Mouse (Mus musculus): ENCODE data around the gene Cluh. TPM values are rescaled to one million over a fixed set of nuclear protein-coding genes. Genes with fewer than 3 reads are reported as not detected.

The Cluh gene
- 44.6 and 46.3 TPM in 2 replicates for polyA plus RNA-seq (2015; fragmentation: Nextera tagmentation; extraction: Ambion mirVana)

GRCm38 (mm10) chr11:74649095-74649646, at the start of gene Cluh:
Gene Cluh, plus strand, starts transcription at chr11:74649495.
- WGBS = under 1% methylated on average over 44 of the region's 58 CpGs

GRCm38 (mm10) chr11:74602286-74602685, 47.0 kb upstream of the Cluh start:
- no peak for ATAC-seq (ENCODE audit: low FRiP score, low TSS enrichment)
- Histone ChIP-seq H3K27ac (ENCODE audit: low read length) (no peak overlapping the region), H3K9me3 (ENCODE audit: low read length) (peaks cover 3% of the 10 kb centered on the region; the same call in 1 of the 2 replicates), H3K36me3 (ENCODE audit: insufficient read depth, low read length) (no peaks in the 10 kb centered on the region), H3K4me3 (ENCODE audit: low read length) (no peak overlapping the region), H3K4me2 (replicated peaks; ENCODE audit: low read depth, low read length) (no peak overlapping the region), H3K27me3 (ENCODE audit: insufficient read depth, low read length) (no peaks in the 10 kb centered on the region), H3K9ac (replicated peaks; ENCODE audit: low read length) (no peak overlapping the region), H3K4me1 (ENCODE audit: insufficient read depth, low read length) (no peaks in the 10 kb centered on the region)
- 77% methylated on average over 1 of the region's 1 CpGs for WGBS

More at GRCm38 (mm10) chr11:74649095-74649646, at the start of gene Cluh:
- Histone ChIP-seq H3K4me1 (ENCODE audit: insufficient read depth, low read length) (peaks cover 36% of the 10 kb centered on the region), H3K4me2 (replicated peaks; ENCODE audit: low read depth, low read length) (peak within 1 kb of the TSS; percentile 88), H3K36me3 (ENCODE audit: insufficient read depth, low read length) (no peaks in the 10 kb centered on the region), H3K27me3 (ENCODE audit: insufficient read depth, low read length) (no peaks in the 10 kb centered on the region), H3K9ac (replicated peaks; ENCODE audit: low read length) (peak within 1 kb of the TSS; percentile 88), H3K9me3 (ENCODE audit: low read length) (no peaks in the 10 kb centered on the region), H3K27ac (ENCODE audit: low read length) (peak within 1 kb of the TSS; percentile 89), H3K4me3 (ENCODE audit: low read length) (peak within 1 kb of the TSS; percentile 98)
- ATAC-seq (ENCODE audit: low FRiP score, low TSS enrichment) = peak; percentile 94

- Histone ChIP-seq H3K9me3 (ENCODE audit: low read length) (no peaks in the 10 kb centered on the region), H3K36me3 (ENCODE audit: insufficient read depth, low read length) (no peaks in the 10 kb centered on the region), H3K27me3 (ENCODE audit: insufficient read depth, low read length) (peaks cover 45% of the 10 kb centered on the region), H3K4me3 (ENCODE audit: low read length) (no peak overlapping the region), H3K27ac (ENCODE audit: low read length) (no peak overlapping the region), H3K9ac (replicated peaks; ENCODE audit: low read length) (no peak overlapping the region), H3K4me2 (replicated peaks; ENCODE audit: low read depth, low read length) (no peak overlapping the region), H3K4me1 (ENCODE audit: insufficient read depth, low read length) (peaks cover 10% of the 10 kb centered on the region)
- WGBS = 9% methylated on average over 5 of the region's 5 CpGs
- ATAC-seq (ENCODE audit: low FRiP score, low TSS enrichment) = no peak
Measured at GRCm38 (mm10) chr11:74610068-74610467, 39.2 kb upstream of the Cluh start.

GRCm38 (mm10) chr11:74610545-74611176, 38.6 kb upstream of the Cluh start, which contains the start of gene Rap1gap2:
Gene Rap1gap2, minus strand, starts transcription at chr11:74610915.
- 0 out of 2 replicates have a peak within 1 kb of the TSS, but pooled peaks have one; percentile 6 for H3K9ac ChIP-seq (replicated peaks; ENCODE audit: low read length)
- no peak within 1 kb of the TSS for H3K27ac ChIP-seq (ENCODE audit: low read length)
- peaks cover 45% of the 10 kb centered on the region for H3K27me3 ChIP-seq (ENCODE audit: insufficient read depth, low read length)
- no peaks in the 10 kb centered on the region for H3K9me3 ChIP-seq (ENCODE audit: low read length)
- ATAC-seq (ENCODE audit: low FRiP score, low TSS enrichment) = peak; percentile 42; the same call in 1 of the 2 replicates
- H3K4me2 ChIP-seq (replicated peaks; ENCODE audit: low read depth, low read length) = peak within 1 kb of the TSS; percentile 55
- H3K4me3 ChIP-seq (ENCODE audit: low read length) = peak within 1 kb of the TSS; percentile 36
- WGBS = 2% methylated on average over 50 of the region's 50 CpGs
- H3K36me3 ChIP-seq (ENCODE audit: insufficient read depth, low read length) = no peaks in the 10 kb centered on the region
- H3K4me1 ChIP-seq (ENCODE audit: insufficient read depth, low read length) = peaks cover 10% of the 10 kb centered on the region

DNA sequence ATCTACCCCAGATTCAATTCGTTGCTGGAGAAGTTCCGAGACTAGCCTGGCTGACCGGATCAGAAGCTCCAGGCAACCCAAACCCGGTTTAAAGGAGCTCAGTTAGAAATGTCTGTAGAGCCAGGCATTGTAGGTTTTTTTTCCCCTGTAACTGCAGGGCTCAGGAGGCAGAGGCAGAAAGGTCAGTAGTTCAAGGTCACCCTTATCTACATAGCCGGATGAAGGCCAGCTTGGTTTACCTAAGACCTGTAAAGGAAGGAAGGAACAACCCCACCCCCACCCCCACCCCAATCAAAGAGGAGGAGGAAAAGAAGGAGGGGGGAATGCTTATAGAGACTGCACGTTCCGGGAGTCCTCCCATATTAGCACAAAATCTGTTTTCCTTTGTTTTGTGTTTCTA, 37.9 kb upstream of the Cluh start:
- WGBS = 9% methylated on average over 7 of the region's 7 CpGs
- Histone ChIP-seq H3K27ac (ENCODE audit: low read length) (no peak overlapping the region), H3K36me3 (ENCODE audit: insufficient read depth, low read length) (no peaks in the 10 kb centered on the region), H3K27me3 (ENCODE audit: insufficient read depth, low read length) (peaks cover 45% of the 10 kb centered on the region), H3K4me2 (replicated peaks; ENCODE audit: low read depth, low read length) (no peak overlapping the region), H3K9me3 (ENCODE audit: low read length) (no peaks in the 10 kb centered on the region), H3K4me1 (ENCODE audit: insufficient read depth, low read length) (peaks cover 10% of the 10 kb centered on the region), H3K4me3 (ENCODE audit: low read length) (no peak overlapping the region; the same call in 1 of the 2 replicates), H3K9ac (replicated peaks; ENCODE audit: low read length) (no peak overlapping the region)
- no peak for ATAC-seq (ENCODE audit: low FRiP score, low TSS enrichment)

DNA sequence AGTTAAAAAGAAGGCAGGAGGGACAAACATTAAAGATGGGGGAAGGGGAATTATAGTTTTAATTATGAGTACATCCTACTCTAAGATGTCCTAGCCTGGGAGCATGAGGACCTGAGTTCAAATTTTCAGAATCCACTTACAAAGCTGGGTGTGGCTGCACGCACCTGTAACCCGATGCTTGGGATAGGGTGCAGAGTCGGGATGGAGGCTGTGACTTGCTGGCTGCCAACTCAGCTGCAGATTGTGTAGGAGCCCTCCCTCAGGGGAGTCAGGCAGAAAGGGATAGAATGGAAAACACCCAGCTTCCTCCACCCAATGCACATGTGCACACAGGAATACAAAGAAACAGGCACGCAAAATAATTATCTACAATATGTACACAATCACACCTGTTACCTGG, 35.9 kb upstream of the Cluh start:
- Histone ChIP-seq H3K4me1 (ENCODE audit: insufficient read depth, low read length) (peaks cover 10% of the 10 kb centered on the region), H3K36me3 (ENCODE audit: insufficient read depth, low read length) (no peaks in the 10 kb centered on the region), H3K9me3 (ENCODE audit: low read length) (no peaks in the 10 kb centered on the region), H3K9ac (replicated peaks; ENCODE audit: low read length) (no peak overlapping the region), H3K4me2 (replicated peaks; ENCODE audit: low read depth, low read length) (no peak overlapping the region), H3K4me3 (ENCODE audit: low read length) (no peak overlapping the region), H3K27me3 (ENCODE audit: insufficient read depth, low read length) (peaks cover 54% of the 10 kb centered on the region), H3K27ac (ENCODE audit: low read length) (no peak overlapping the region)
- ATAC-seq (ENCODE audit: low FRiP score, low TSS enrichment) = no peak
- WGBS = 65% methylated on average over 4 of the region's 4 CpGs

DNA sequence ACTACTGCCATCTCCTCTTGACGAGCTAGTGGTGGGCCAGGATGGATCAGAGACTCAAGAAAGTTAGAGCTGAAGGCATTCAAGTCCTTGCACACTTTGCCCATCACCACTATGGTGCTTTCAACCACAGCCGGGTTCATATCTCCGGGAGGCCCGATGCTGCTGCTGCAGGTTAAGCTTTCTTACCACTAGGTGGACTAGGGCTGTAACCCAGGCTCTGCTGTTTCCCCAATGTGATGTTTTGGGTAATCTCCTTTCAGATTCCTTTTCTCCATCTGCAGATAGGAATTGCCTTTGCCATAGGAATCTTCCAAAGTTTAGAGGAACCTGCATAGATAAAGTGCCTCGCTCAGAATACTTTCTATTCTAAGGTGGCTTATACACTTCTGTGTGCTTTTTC, 33.7 kb upstream of the Cluh start:
- Histone ChIP-seq H3K27me3 (ENCODE audit: insufficient read depth, low read length) (peaks cover 54% of the 10 kb centered on the region), H3K4me1 (ENCODE audit: insufficient read depth, low read length) (peaks cover 13% of the 10 kb centered on the region), H3K9ac (replicated peaks; ENCODE audit: low read length) (no peak overlapping the region), H3K27ac (ENCODE audit: low read length) (no peak overlapping the region), H3K36me3 (ENCODE audit: insufficient read depth, low read length) (no peaks in the 10 kb centered on the region), H3K9me3 (ENCODE audit: low read length) (no peaks in the 10 kb centered on the region), H3K4me2 (replicated peaks; ENCODE audit: low read depth, low read length) (no peak overlapping the region), H3K4me3 (ENCODE audit: low read length) (no peak overlapping the region)
- 54% methylated on average over 5 of the region's 5 CpGs for WGBS
- no peak for ATAC-seq (ENCODE audit: low FRiP score, low TSS enrichment)

DNA sequence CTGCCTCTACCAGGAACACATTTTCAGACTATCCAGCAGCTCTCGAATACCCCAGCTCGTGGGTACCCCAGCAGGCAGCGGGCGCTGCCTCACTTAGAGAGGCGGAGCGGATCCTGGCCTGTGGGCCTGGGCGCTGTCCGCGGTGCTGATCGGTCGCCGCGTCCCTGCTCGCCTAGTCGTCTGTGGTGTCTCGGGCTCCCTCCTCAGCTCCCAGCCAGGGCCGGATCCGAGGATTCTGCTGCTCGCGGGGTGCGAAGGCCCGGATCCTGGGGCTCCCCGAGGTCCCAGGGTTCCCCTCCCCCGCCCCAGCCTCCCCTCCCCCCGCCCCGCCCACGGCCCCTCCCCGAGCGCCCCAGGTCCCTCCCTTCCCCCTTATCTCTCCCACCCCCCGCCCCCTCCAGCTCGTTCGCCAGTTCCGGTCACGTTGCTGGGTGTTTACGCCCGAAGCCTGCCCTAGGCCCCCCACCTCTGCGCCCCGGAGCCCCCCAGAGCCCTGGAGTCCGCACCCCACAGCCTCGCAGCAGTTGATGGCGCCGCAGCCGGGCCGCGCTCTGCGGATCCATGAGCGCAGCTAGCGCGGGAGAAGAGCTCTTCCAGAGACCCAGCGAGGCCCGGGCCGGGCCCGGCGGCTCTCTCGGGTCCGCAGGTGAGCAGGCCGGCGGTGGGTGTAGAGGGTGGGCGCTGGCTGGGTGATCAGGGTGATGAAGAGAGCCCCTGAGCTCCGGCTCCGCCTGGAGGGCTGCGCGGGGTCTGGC, 29.9 kb upstream of the Cluh start, which contains the start of gene Ccdc92b:
TSS of gene Ccdc92b (plus strand) at position 405 of the 755 bp plus-strand sequence.
- no peaks in the 10 kb centered on the region for H3K9me3 ChIP-seq (ENCODE audit: low read length)
- H3K4me2 ChIP-seq (replicated peaks; ENCODE audit: low read depth, low read length) = peak within 1 kb of the TSS; percentile 51
- WGBS = 1% methylated on average over 45 of the region's 63 CpGs
- H3K27me3 ChIP-seq (ENCODE audit: insufficient read depth, low read length) = peaks cover 39% of the 10 kb centered on the region
- H3K27ac ChIP-seq (ENCODE audit: low read length) = no peak within 1 kb of the TSS
- H3K4me1 ChIP-seq (ENCODE audit: insufficient read depth, low read length) = peaks cover 5% of the 10 kb centered on the region; the same call in 1 of the 2 replicates
- peak within 1 kb of the TSS; percentile 33 for H3K4me3 ChIP-seq (ENCODE audit: low read length)
- ATAC-seq (ENCODE audit: low FRiP score, low TSS enrichment) = peak; percentile 91
- H3K36me3 ChIP-seq (ENCODE audit: insufficient read depth, low read length) = no peaks in the 10 kb centered on the region
- H3K9ac ChIP-seq (replicated peaks; ENCODE audit: low read length) = no peak within 1 kb of the TSS

- WGBS = 3% methylated on average over 16 of the region's 16 CpGs
- Histone ChIP-seq H3K9me3 (ENCODE audit: low read length) (no peaks in the 10 kb centered on the region), H3K4me1 (ENCODE audit: insufficient read depth, low read length) (peaks cover 5% of the 10 kb centered on the region; the same call in 1 of the 2 replicates), H3K9ac (replicated peaks; ENCODE audit: low read length) (no peak overlapping the region), H3K27me3 (ENCODE audit: insufficient read depth, low read length) (peaks cover 39% of the 10 kb centered on the region), H3K4me2 (replicated peaks; ENCODE audit: low read depth, low read length) (peak overlapping the region; percentile 51; the same call in 1 of the 2 replicates), H3K4me3 (ENCODE audit: low read length) (peak overlapping the region; percentile 33), H3K36me3 (ENCODE audit: insufficient read depth, low read length) (no peaks in the 10 kb centered on the region), H3K27ac (ENCODE audit: low read length) (no peak overlapping the region)
- 0 out of 2 replicates have a peak, but pooled peaks have one; percentile 15 for ATAC-seq (ENCODE audit: low FRiP score, low TSS enrichment)
Measured at GRCm38 (mm10) chr11:74619956-74620300, 29.4 kb upstream of the Cluh start.

All from kidney, embryonic 16.5 days (tissue).